Mouse (Mus musculus): ENCODE measurements around the gene Tmem94.

GRCm38 (mm10) chr11:115791919-115792318 lies 26.7 kb downstream of the Tmem94 start:
- TF ChIP-seq CHD2 (IDR thresholded peaks at IDR 0.05; ENCODE audit: low read depth, low read length) (no peak), HCFC1 (IDR thresholded peaks at IDR 0.05; ENCODE audit: borderline replicate concordance, insufficient read depth, low read length) (no peak), ZNF384 (IDR thresholded peaks at IDR 0.05; ENCODE audit: low read depth, low read length) (no peak), ZC3H11A (IDR thresholded peaks at IDR 0.05; ENCODE audit: borderline replicate concordance, low read depth, low read length) (no peak)
